Mouse (Mus musculus) adrenal gland, adult 18-20 months (tissue): ENCODE measurements around the gene Hist1h2bf. TPM values are rescaled to one million over a fixed set of nuclear protein-coding genes. Genes with fewer than 3 reads are reported as not detected.
"Not testable (repeated sequence)": the region's sequence is repeated elsewhere in the genome, so short reads cannot be mapped to it uniquely, and the experiment has no call there.

ENCODE experiments used
- DNase-seq, 2 experiments: peaks; one replicate each; pipeline ENCODE4 v3.0.0; 2021 to 2022; ENCODE audit warnings: low spot score in 2 of 2
- total RNA-seq, 2 experiments: library from RNA; stranded (reverse); gene quantifications; 1 replicate in 1 of 2; 2 replicates in 1 of 2; pipeline ENCODE4 v1.2.3; 2021

The Hist1h2bf gene
- total RNA-seq, 2 experiments from 2014 or later: 15.9 to 21.9 TPM

- no peak for DNase-seq
These were observed 1.6 kb downstream of the Hist1h2bf start for GRCm38 (mm10) chr13:23572218-23573033.

- not testable (repeated sequence) for DNase-seq
These were observed 2.3 kb downstream of the Hist1h2bf start for GRCm38 (mm10) chr13:23571504-23572217.

GRCm38 (mm10) chr13:23571022-23571503 is 2.9 kb downstream of the Hist1h2bf start, which contains the start of the genes Hist1h2ae and Hist1h2bg:
Gene Hist1h2ae, minus strand, starts transcription at chr13:23571220.
Gene Hist1h2bg, plus strand, starts transcription at chr13:23571396.
- DNase-seq: peak; percentile 56 to 65

GRCm38 (mm10) chr13:23570261-23571021 is 3.6 kb downstream of the Hist1h2bf start:
- not testable (repeated sequence) for DNase-seq

- no peak for DNase-seq
These were observed 9.5 kb downstream of the Hist1h2bf start for GRCm38 (mm10) chr13:23564482-23564881.

GRCm38 (mm10) chr13:23562699-23563462 is 11.1 kb downstream of the Hist1h2bf start:
- no peak for DNase-seq

- peak; percentile 81 to 86 for DNase-seq
These were observed 11.9 kb downstream of the Hist1h2bf start, which contains the start of gene Hist1h3e for GRCm38 (mm10) chr13:23561883-23562659. Gene Hist1h3e, minus strand, starts transcription at chr13:23562369.

GRCm38 (mm10) chr13:23561531-23561882 is 12.5 kb downstream of the Hist1h2bf start:
- not testable (repeated sequence) for DNase-seq

- not testable (repeated sequence) for DNase-seq
These were observed 13.3 kb downstream of the Hist1h2bf start for GRCm38 (mm10) chr13:23560699-23561098.

GRCm38 (mm10) chr13:23556906-23557305 is 17.1 kb downstream of the Hist1h2bf start:
- DNase-seq: no peak

- peak; percentile 33 to 52 for DNase-seq
These were observed 18.1 kb downstream of the Hist1h2bf start for GRCm38 (mm10) chr13:23555839-23556416.

GRCm38 (mm10) chr13:23554925-23555838 is 18.8 kb downstream of the Hist1h2bf start:
- DNase-seq: peak in 1 of 2 experiments; percentile 42

- no peak for DNase-seq
These were observed 19.6 kb downstream of the Hist1h2bf start for GRCm38 (mm10) chr13:23554393-23554792.

GRCm38 (mm10) chr13:23552962-23553361 is 21.0 kb downstream of the Hist1h2bf start, which contains the start of gene Hist1h1d:
Gene Hist1h1d, plus strand, starts transcription at chr13:23553262.
- DNase-seq: no peak

- DNase-seq: no peak
These were observed 21.8 kb downstream of the Hist1h2bf start for GRCm38 (mm10) chr13:23551931-23552914.

- DNase-seq: peak; percentile 58 to 61
These were observed 22.7 kb downstream of the Hist1h2bf start, which contains the start of gene Hist1h4f for GRCm38 (mm10) chr13:23551146-23551834. Gene Hist1h4f, minus strand, starts transcription at chr13:23551648.
